Mouse (Mus musculus) adipocyte (in vitro differentiated cells): ENCODE measurements around the gene Trank1.
A peak's percentile ranks its signal among the peaks of the same experiment; 100 is the strongest.

Source experiments
- DNase-seq: peaks from one replicate; pipeline ENCODE4 v3.0.0-alpha.2; 2016; ENCODE audit warnings: low spot score

The Trank1 gene

DNA sequence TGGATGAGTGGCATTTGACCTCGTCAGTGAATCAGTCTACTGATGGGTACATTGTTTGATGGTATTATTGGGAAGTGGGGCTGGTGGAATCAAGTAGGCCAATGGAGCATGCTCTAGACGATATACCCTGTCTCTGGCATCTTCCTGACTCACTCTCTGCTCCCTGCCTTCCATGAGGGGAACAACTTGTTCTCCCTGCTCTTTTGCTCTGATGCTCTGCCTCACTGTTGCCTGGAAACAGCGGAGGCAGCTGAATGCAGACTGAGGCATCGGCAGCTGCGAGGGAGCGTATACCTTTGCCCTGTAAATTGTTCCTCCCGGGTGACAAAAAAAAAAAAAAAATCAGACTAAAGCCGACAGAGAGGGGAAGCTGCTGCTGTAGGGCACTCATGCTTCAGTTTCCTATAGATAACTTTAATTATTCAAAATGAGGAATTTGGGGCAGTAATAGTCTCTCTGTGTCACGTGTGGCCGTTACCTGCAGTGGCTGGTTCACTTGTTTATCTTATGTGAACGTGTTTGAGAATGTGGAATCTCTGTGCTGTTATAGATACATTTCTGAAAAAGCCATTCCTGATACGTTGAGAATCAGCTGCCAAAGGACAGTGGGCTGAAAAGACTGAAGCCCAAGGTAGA, 9.2 kb upstream of the Trank1 start:
- DNase-seq, result no peak

- DNase-seq, result no peak
These were observed 7.5 kb upstream of the Trank1 start for GRCm38 (mm10) chr9:111304036-111304435.

DNA sequence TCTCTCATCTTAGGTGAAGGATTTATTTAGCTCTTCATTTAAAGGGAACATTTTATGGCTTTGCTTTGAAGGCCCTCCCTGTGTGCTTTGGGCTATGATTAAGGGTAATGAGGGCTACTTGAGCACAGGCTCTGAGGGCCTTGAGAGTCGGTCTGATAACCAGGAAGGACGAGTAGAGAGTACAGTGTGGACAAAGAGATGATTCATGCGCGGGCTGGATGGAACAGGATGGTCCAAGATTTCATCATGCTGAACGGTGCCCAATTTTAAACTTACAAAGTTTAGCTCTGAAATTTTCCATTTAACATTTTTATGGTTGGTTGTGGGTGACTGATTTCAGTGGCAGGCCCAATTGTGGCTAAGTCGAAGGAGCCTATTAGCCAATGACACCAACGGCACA, 5.4 kb upstream of the Trank1 start:
- DNase-seq, result no peak

DNA sequence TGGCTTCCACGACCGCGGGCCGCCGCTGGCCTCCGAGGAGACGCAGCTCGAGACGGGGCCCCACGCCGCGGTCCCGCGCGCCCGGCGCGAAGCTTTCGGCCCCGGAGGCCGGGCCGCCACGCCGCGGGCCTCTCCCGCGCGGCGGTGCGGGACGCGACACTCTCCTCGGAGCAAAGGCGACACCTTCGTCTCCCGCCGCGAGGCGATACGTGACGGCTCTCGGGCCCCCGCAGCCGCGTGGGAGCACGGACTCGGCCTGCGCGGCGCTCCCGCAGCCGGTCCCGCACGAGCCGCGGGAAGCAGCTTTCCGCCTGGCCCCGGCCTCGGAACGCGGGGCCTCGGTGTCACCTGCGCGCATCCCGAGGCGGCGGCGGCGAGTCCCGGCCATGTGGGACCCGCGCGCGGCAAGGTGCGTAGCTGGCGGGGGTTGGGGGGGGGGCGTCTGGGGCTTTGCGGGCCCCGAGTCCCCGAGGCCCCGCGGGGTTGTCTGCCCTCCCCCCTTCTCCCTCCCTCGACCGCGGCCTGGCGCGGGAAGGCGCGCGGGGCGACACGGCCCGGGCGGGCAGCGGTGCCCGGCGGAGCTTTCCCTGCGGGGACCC, 403 bp downstream of the Trank1 start:
- no peak for DNase-seq

DNA sequence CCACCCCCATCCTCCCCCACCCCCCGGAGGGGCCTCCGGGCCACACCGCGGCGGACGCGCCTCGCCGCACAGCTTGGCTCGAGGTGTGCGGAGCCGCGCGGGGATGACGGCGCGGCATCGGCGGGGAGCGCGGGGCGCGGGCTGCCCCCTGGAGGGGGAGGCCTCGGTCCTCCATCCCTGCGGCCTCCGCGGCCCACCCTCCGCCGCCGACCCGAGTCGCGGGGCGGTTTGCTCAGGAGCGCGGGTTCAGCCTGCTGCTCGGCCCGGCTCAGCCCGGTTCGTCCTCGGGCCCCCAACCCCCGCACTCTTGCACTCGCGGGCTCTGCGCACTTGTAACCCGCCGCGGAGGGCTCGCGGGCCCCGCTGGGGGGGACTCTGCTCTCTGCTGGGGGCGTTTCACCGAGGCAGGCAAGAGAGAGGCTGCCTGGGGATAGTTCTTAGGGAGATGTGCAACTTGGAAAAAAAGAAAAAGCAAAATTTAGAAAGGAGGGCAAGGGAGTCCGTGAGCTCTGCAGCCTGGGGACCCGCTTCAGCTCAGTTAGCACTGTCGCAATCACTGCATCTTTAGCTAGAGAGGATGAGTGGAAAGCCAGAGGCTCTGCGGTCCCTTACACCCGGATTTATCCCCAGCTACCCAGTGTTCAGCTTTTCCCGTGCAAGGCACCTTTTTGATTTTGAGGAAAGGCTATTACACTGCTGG, 1.1 kb downstream of the Trank1 start:
- no peak for DNase-seq

- no peak for DNase-seq
These were observed 1.8 kb downstream of the Trank1 start for GRCm38 (mm10) chr9:111313299-111313698.

DNA sequence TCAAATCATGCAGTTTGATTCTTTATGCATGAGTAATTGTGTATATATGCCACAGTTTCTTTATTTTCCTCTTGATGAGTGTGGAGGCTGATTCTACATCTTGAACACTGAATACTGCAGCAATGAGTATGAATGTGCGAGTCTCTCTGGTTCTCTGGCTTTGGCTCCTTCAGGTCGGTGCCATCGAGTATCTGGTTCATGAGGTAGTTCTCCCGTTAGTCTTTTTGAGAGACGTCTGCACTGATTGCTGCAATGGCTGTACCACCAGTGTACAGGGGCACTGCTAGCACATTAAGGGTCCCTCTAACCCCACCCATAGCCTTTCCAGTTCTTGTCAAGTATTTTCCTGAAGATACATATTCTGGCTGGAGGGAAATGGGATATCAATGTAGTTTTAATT, 2.3 kb downstream of the Trank1 start:
- DNase-seq, result no peak

- DNase-seq, result peak; percentile 10
These were observed 2.7 kb downstream of the Trank1 start for GRCm38 (mm10) chr9:111314219-111314618.

DNA sequence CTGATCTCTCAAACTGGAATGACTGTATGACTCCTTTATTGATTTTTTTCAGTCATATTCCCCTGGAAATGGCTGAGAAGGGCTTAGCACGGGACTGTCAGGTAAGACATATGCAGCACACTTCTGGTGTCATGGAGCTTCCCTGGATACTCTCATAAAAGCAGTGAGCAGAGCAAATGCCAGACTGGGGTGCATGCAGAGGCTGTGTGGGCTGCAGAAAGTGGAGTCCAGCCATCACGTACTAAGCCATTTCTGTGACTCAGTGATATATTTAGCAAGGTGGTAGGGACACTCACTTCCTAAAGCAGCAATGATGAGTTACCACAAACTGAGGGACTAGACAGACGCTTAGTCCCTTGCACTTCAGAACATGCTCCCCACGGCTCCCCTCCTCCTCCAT, 9.4 kb downstream of the Trank1 start:
- DNase-seq, result no peak

- DNase-seq, result no peak
These were observed 13.3 kb downstream of the Trank1 start for GRCm38 (mm10) chr9:111324881-111325280.

GRCm38 (mm10) chr9:111329881-111330280, 18.3 kb downstream of the Trank1 start:
- no peak for DNase-seq

DNA sequence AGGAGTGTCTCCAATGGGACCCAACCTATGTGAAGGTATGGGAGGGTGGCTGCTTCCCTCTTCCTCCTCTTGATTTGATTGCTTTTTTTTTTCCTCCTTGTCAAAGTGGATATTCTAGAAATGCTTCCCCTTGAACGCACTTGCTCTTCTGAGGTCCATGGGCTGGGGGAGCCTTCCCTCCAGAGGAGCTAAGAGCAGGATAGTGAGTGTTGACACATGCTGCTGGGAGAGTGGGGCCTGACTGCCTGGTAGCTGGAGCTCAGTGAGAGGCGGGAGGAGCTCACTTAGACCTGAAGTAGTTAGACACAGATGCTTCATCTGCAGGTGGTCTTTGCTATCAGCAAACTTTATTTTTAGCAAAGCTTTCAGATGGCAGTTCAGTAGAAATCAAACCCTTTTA, 22.3 kb downstream of the Trank1 start:
- no peak for DNase-seq

GRCm38 (mm10) chr9:111334555-111335164, 23.1 kb downstream of the Trank1 start:
- DNase-seq, result no peak

- DNase-seq, result no peak
These were observed 39.7 kb downstream of the Trank1 start for GRCm38 (mm10) chr9:111351233-111351632.

DNA sequence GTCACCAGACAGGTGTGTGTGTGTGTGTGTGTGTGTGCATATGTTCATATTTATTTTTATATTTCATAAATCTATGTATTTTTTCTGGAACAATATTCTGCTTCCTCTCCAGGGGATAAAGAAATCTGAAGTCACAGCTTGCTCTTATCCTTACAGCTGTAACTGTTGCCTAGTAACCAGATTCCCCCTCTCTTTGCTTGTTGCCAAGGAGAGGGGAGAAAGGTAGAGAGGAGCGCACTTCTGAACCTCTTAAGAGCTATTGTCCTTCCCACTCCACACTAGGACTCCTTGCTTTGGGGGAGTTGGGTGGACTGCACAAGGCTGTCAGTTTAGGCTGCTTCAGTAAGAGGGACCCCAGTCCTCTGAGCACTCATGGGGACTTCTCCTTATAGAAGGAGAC, 40.1 kb downstream of the Trank1 start:
- no peak for DNase-seq

DNA sequence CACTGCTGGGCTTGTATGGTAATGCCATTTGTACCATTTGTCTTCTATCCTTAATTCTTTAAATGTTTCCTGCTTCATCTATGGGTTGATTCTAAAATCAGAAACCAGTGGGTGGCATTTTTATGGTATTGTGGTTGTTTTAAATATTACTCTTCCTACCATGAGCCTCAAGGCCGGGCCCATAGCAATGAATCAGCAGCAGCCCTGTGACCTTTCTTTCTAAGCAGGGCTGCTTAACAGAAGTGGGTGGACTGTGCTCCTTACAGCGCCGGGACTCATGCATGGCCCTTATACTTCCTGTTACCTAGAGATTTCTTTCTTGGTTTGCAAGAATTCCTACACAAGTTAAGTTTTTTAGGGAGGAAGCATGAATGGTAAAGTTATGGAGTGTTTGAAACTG, 41.1 kb downstream of the Trank1 start:
- no peak for DNase-seq

- no peak for DNase-seq
These were observed 43.5 kb downstream of the Trank1 start for GRCm38 (mm10) chr9:111355041-111355440.

GRCm38 (mm10) chr9:111356386-111356785, 44.8 kb downstream of the Trank1 start:
- peak; percentile 21 for DNase-seq

- no peak for DNase-seq
These were observed 52.1 kb downstream of the Trank1 start for GRCm38 (mm10) chr9:111363656-111364055.

- no peak for DNase-seq
These were observed 56.2 kb downstream of the Trank1 start for GRCm38 (mm10) chr9:111367713-111368112.

- no peak for DNase-seq
These were observed 60.5 kb downstream of the Trank1 start for GRCm38 (mm10) chr9:111372079-111372478.

- no peak for DNase-seq
These were observed 66.3 kb downstream of the Trank1 start for GRCm38 (mm10) chr9:111377868-111378267.
